Mouse (Mus musculus) retina, postnatal 1 day (tissue): Measurements from ENCODE around the gene Lrit2.

Experiments
- DNase-seq: peaks from one replicate; pipeline ENCODE4 v3.0.0-alpha.2; 2012

Gene Lrit2

GRCm38 (mm10) chr14:37112931-37113330 is 45.2 kb downstream of the Lrit2 start:
- no peak for DNase-seq

DNA sequence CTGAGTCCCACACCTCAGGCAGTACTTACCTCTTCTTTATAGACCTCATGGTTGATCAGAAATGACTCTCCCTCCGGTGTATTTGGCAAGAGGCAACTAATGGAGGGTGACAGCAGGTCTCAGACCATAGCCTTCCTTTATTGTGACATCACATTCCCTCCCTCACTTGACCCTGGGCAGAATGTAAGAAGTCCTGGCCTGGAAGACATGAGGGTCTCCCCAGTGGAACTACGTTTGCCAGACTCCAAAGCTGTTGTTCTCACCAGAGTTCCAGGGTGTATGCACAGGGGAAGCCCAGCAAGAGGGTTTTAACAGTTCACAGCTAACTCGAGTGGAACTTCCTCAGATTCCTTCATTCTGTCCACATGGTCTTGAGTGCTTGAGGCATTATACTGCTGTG is 46.2 kb downstream of the Lrit2 start, which contains the start of gene 2610528A11Rik:
Gene 2610528A11Rik (minus strand): TSS at position 101 of the 400 bp plus-strand sequence.
- no peak for DNase-seq

DNA sequence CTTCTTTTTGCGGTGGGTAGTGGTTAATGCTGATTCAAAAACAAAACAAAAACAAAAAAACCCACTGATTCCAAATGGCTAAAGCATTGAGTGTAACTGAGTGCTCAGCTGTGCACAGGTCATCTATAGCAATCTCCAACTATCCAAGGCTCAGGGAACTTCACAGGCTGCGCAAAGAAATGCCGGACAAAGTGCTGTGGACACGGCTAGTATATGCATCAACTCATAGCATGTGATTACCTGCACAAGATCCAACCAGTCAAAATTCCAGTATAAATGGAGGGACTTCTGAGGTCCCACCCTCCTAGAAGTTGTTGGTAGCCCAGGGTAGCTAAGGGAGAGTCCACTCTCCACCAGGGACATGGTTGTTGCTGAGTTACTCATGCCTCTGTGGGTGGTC is 51.5 kb downstream of the Lrit2 start:
- no peak for DNase-seq
